Mouse (Mus musculus) kidney, adult 2 months (tissue): ENCODE results near the gene Sik3.

ENCODE experiments used
- CTCF ChIP-seq: fragments of 200-500 bp; conservative IDR thresholded peaks from 2 replicates; pipeline ENCODE4 v1.5.1; 2011; ENCODE audit warnings: low read depth, mild to moderate bottlenecking, control low read depth, low read length, moderate library complexity, mixed read lengths; ENCODE audit not compliant: insufficient read depth, insufficient read length
- POLR2A ChIP-seq: fragments of 200-500 bp; IDR thresholded peaks from one replicate; pipeline ENCODE4 v1.6.1; 2011; ENCODE audit warnings: low read depth, low read length, control low read depth

DNA sequence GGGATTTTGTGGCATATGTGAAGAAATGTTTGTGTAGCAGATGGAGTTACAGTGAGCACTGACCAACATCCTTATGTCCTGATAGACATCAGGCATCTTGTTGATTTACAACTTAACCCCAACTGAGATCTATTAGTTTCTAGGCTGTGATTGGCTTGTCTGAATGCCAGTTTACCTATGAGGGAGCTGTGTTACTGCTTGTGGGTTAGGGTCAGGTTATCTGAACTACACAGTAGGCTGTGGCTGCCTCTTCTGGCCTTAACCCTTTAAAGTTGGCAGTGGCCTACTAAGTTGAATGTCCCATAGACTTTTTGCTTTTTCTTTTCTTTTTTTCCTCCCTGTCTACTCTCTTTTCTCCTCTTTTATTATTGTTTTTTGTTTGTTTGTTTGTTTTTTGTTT, 98.7 kb downstream of the Sik3 start:
- no peak for TF ChIP-seq CTCF
- no peak for TF ChIP-seq POLR2A
